Mouse (Mus musculus) CH12.LX (cell line): ENCODE results near the gene Kcng4. TPM values are rescaled to one million over a fixed set of nuclear protein-coding genes. Genes with fewer than 3 reads are reported as not detected.

ENCODE experiments used
- DNase-seq: peaks from one replicate; pipeline ENCODE4 v3.0.0-alpha.2; 2013; ENCODE audit errors: extremely low read depth
- H3K27ac ChIP-seq: 2 replicates; pipeline ENCODE4 v1.5.1; 2012; ENCODE audit warnings: low read depth, mild to moderate bottlenecking, control low read depth, moderate library complexity; ENCODE audit not compliant: insufficient read depth
- H3K27me3 ChIP-seq: replicated peaks from 2 replicates; pipeline ENCODE3; 2012; ENCODE audit warnings: inconsistent platforms
- H3K36me3 ChIP-seq, 2 experiments: replicated peaks in 1 of 2; 2 replicates each; pipeline versions ENCODE3 to v1.6.1; 2012; ENCODE audit warnings: inconsistent platforms in 1 of 2, low read length in 1 of 2, mild to moderate bottlenecking in 1 of 2, mixed read lengths in 1 of 2, moderate library complexity in 1 of 2; ENCODE audit not compliant: control insufficient read depth in 1 of 2, insufficient read depth in 1 of 2
- H3K4me1 ChIP-seq, 2 experiments: 2 replicates each; pipeline ENCODE4 v1.6.1; 2012; ENCODE audit warnings: inconsistent platforms in 1 of 2, moderate library complexity in 1 of 2; ENCODE audit not compliant: insufficient read depth in 2 of 2, control insufficient read depth in 1 of 2
- H3K4me2 ChIP-seq: 2 replicates; pipeline ENCODE4 v1.6.1; 2012; ENCODE audit warnings: low read depth, mild to moderate bottlenecking, control low read depth; ENCODE audit not compliant: poor library complexity, insufficient read depth, severe bottlenecking
- H3K4me3 ChIP-seq, 3 experiments: fragments of 150-350 bp in 1 of 3; sonication (generic) in 1 of 3; replicated peaks in 1 of 3; 2 replicates each; pipeline versions ENCODE3 to v1.5.1; 2011 to 2012; ENCODE audit warnings: low read depth in 2 of 3, low read length in 2 of 3, mild to moderate bottlenecking in 2 of 3, moderate library complexity in 2 of 3, control low read depth in 1 of 3, improper control_type of control experiment in 1 of 3, inconsistent platforms in 1 of 3, mixed read lengths in 1 of 3; ENCODE audit not compliant: poor library complexity in 1 of 3
- H3K79me2 ChIP-seq: replicated peaks from 2 replicates; pipeline ENCODE4 v1.6.1; 2012; ENCODE audit warnings: mild to moderate bottlenecking, moderate library complexity; ENCODE audit not compliant: control insufficient read depth, poor library complexity, insufficient read depth, severe bottlenecking; ENCODE audit errors: extremely low read depth
- H3K9ac ChIP-seq: 2 replicates; pipeline ENCODE4 v1.6.1; 2012; ENCODE audit warnings: low read depth, mild to moderate bottlenecking, control low read depth, moderate library complexity; ENCODE audit not compliant: insufficient read depth
- H3K9me3 ChIP-seq: replicated peaks from 2 replicates; pipeline ENCODE3; 2012; ENCODE audit warnings: low read length, inconsistent platforms, mixed read lengths
- BHLHE40 ChIP-seq: IDR thresholded peaks from 2 replicates; pipeline ENCODE4 v1.6.1; 2011; ENCODE audit warnings: mild to moderate bottlenecking, low read depth, low read length, improper control_type of control experiment
- CHD1 ChIP-seq: IDR thresholded peaks from 2 replicates; pipeline ENCODE4 v1.6.1; 2012; ENCODE audit warnings: low read depth, low read length, improper control_type of control experiment, inconsistent platforms
- CTCF ChIP-seq, 2 experiments: IDR thresholded peaks in 1 of 2; conservative IDR thresholded peaks in 1 of 2; 2 replicates each; pipeline ENCODE4 v1.5.1; 2011 to 2012; ENCODE audit warnings: low read depth in 2 of 2, low read length in 2 of 2, improper control_type of control experiment in 1 of 2, inconsistent platforms in 1 of 2, mild to moderate bottlenecking in 1 of 2, moderate library complexity in 1 of 2
- E2F4 ChIP-seq: IDR thresholded peaks from 2 replicates; pipeline ENCODE4 v1.6.1; 2011; ENCODE audit warnings: low read depth, low read length, improper control_type of control experiment; ENCODE audit not compliant: insufficient replicate concordance
- ELF1 ChIP-seq: IDR thresholded peaks from 2 replicates; pipeline ENCODE4 v1.6.1; 2014; ENCODE audit warnings: low read depth, mild to moderate bottlenecking, inconsistent platforms, low read length, improper control_type of control experiment
- ETS1 ChIP-seq: conservative IDR thresholded peaks from 2 replicates; pipeline ENCODE4 v1.6.1; 2012; ENCODE audit warnings: low read depth, mild to moderate bottlenecking, inconsistent platforms, low read length, improper control_type of control experiment, moderate library complexity
- IRF4 ChIP-seq: IDR thresholded peaks from 2 replicates; pipeline ENCODE4 v1.6.1; 2014; ENCODE audit warnings: low read depth, mild to moderate bottlenecking, inconsistent platforms, low read length, improper control_type of control experiment
- JUND ChIP-seq: conservative IDR thresholded peaks from 2 replicates; pipeline ENCODE4 v1.6.1; 2011; ENCODE audit warnings: low read depth, low read length, improper control_type of control experiment
- KAT2A ChIP-seq: IDR thresholded peaks from 2 replicates; pipeline ENCODE4 v1.6.1; 2012; ENCODE audit warnings: low read length, improper control_type of control experiment, inconsistent platforms; ENCODE audit not compliant: insufficient replicate concordance
- MAZ ChIP-seq: IDR thresholded peaks from 2 replicates; pipeline ENCODE4 v1.6.1; 2012; ENCODE audit warnings: low read depth, mild to moderate bottlenecking, inconsistent platforms, low read length, improper control_type of control experiment, moderate library complexity
- MEF2A ChIP-seq: IDR thresholded peaks from 2 replicates; pipeline ENCODE4 v1.6.1; 2014; ENCODE audit warnings: low read depth, mild to moderate bottlenecking, inconsistent platforms, low read length, improper control_type of control experiment, borderline replicate concordance
- MXI1 ChIP-seq: IDR thresholded peaks from 2 replicates; pipeline ENCODE4 v1.6.1; 2011; ENCODE audit warnings: mild to moderate bottlenecking, low read depth, low read length, improper control_type of control experiment
- MYC ChIP-seq: IDR thresholded peaks from 2 replicates; pipeline ENCODE4 v1.6.1; 2011; ENCODE audit warnings: low read depth, mild to moderate bottlenecking, improper control_type of control experiment, low read length
- NELFE ChIP-seq: IDR thresholded peaks from 2 replicates; pipeline ENCODE4 v1.6.1; 2011; ENCODE audit warnings: low read depth, low read length, improper control_type of control experiment
- PAX5 ChIP-seq: IDR thresholded peaks from 2 replicates; pipeline ENCODE4 v1.6.1; 2012; ENCODE audit warnings: low read length, inconsistent platforms, mixed read lengths
- RAD21 ChIP-seq: IDR thresholded peaks from 2 replicates; pipeline ENCODE4 v1.6.1; 2011; ENCODE audit warnings: low read depth, mild to moderate bottlenecking, low read length, improper control_type of control experiment, moderate library complexity
- SIN3A ChIP-seq: IDR thresholded peaks from 2 replicates; pipeline ENCODE4 v1.6.1; 2012; ENCODE audit warnings: low read length, improper control_type of control experiment, inconsistent platforms
- TBP ChIP-seq: conservative IDR thresholded peaks from 2 replicates; pipeline ENCODE4 v1.6.1; 2011; ENCODE audit warnings: low read depth, low read length, improper control_type of control experiment
- TCF12 ChIP-seq: IDR thresholded peaks from 2 replicates; pipeline ENCODE4 v1.6.1; 2014; ENCODE audit warnings: low read depth, mild to moderate bottlenecking, inconsistent platforms, low read length, improper control_type of control experiment
- UBTF ChIP-seq: IDR thresholded peaks from 2 replicates; pipeline ENCODE4 v1.6.1; 2012; ENCODE audit warnings: low read depth, mild to moderate bottlenecking, inconsistent platforms, low read length, improper control_type of control experiment, moderate library complexity
- USF1 ChIP-seq: IDR thresholded peaks from 2 replicates; pipeline ENCODE4 v1.6.1; 2014; ENCODE audit warnings: low read depth, mild to moderate bottlenecking, inconsistent platforms, low read length, improper control_type of control experiment
- ZC3H11A ChIP-seq: IDR thresholded peaks from 2 replicates; pipeline ENCODE4 v1.6.1; 2012; ENCODE audit warnings: low read depth, mild to moderate bottlenecking, inconsistent platforms, low read length, improper control_type of control experiment
- ZKSCAN1 ChIP-seq: IDR thresholded peaks from 2 replicates; pipeline ENCODE4 v1.6.1; 2012; ENCODE audit warnings: low read depth, inconsistent platforms, low read length, improper control_type of control experiment, borderline replicate concordance
- ZMIZ1 ChIP-seq: IDR thresholded peaks from 2 replicates; pipeline ENCODE4 v1.6.1; 2012; ENCODE audit warnings: low read depth, mild to moderate bottlenecking, inconsistent platforms, low read length, improper control_type of control experiment
- ZNF384 ChIP-seq: IDR thresholded peaks from 2 replicates; pipeline ENCODE4 v1.6.1; 2012; ENCODE audit warnings: low read depth, low read length, improper control_type of control experiment, inconsistent platforms
- dilution Hi-C: fragments of 300-500 bp; cut with MboI; formaldehyde crosslinking; loops from 2 replicates; pipeline ENCODE4 v1.14.3; 2020; ENCODE audit warnings: low sequenced_read_pairs; ENCODE audit not compliant: extremely low pct_unique_long_range_greater_than_20kb, extremely low pct_ligation_motif_present
- in situ Hi-C: fragments of 300-500 bp; cut with MboI; formaldehyde crosslinking; loops from 3 replicates; pipeline ENCODE4 v1.14.3; 2019; ENCODE audit warnings: low sequenced_read_pairs, low pct_ligation_motif_present, low pct_unique_long_range_greater_than_20kb, mixed read lengths
- polyA plus RNA-seq: library from polyadenylated mRNA; unstranded; fragments of >175 nt; gene quantifications from 2 replicates; pipeline ENCODE4 v1.2.1, GENCODE M21; 2012; ENCODE audit warnings: low read depth; ENCODE audit not compliant: insufficient read length
- total RNA-seq, 2 experiments: library from RNA; depleted of rRNA; stranded (reverse); fragments of 300-350 nt in 1 of 2; fragments of >200 nt in 1 of 2; gene quantifications; 2 replicates each; pipeline ENCODE4 v1.2.3; 2012 to 2014

Gene Kcng4
- total and polyA plus RNA-seq, 3 experiments = not detected

- no peaks in the 10 kb centered on the region for H3K9me3 ChIP-seq
- dilution Hi-C loops = no loop called here
- peaks cover 2 to 5% of the 10 kb centered on the region in 2 experiments; a peak in 1 of 4 replicates for H3K4me1 ChIP-seq
- no peak overlapping the region for H3K4me2 ChIP-seq
- H3K4me3 ChIP-seq = no peak overlapping the region
- in situ Hi-C loops = no loop called here
- H3K9ac ChIP-seq = no peak overlapping the region
- peaks cover 77% of the 10 kb centered on the region for H3K27me3 ChIP-seq
- H3K27ac ChIP-seq = no peak overlapping the region
- no peaks in the 10 kb centered on the region for H3K36me3 ChIP-seq
- no peak for DNase-seq
- TF ChIP-seq SIN3A = no peak
- TF ChIP-seq NELFE = no peak
- TF ChIP-seq UBTF = no peak
- TF ChIP-seq BHLHE40 = no peak
- TF ChIP-seq MXI1 = no peak
- TF ChIP-seq ZMIZ1 = no peak
- TF ChIP-seq MEF2A = no peak
- no peak for TF ChIP-seq MAZ
- TF ChIP-seq ETS1 = no peak
- TF ChIP-seq ELF1 = no peak
- TF ChIP-seq MYC = no peak
- TF ChIP-seq JUND = no peak
- TF ChIP-seq PAX5 = no peak
- TF ChIP-seq CHD1 = no peak
- no peak for TF ChIP-seq ZKSCAN1
- TF ChIP-seq RAD21 = no peak
- TF ChIP-seq KAT2A = no peak
- no peak for TF ChIP-seq ZNF384
- TF ChIP-seq TCF12 = no peak
- no peak for TF ChIP-seq ZC3H11A
- no peaks in the 10 kb centered on the region for H3K79me2 ChIP-seq
Observed at GRCm38 (mm10) chr8:119627613-119628359, 7.7 kb downstream of the Kcng4 start.

- Histone ChIP-seq H3K27ac (no peak overlapping the region), H3K4me1 (peaks cover 2 to 5% of the 10 kb centered on the region in 2 experiments; a peak in 1 of 4 replicates), H3K9me3 (no peaks in the 10 kb centered on the region), H3K27me3 (peaks cover 77% of the 10 kb centered on the region), H3K4me2 (no peak overlapping the region), H3K79me2 (no peaks in the 10 kb centered on the region), H3K36me3 (no peaks in the 10 kb centered on the region), H3K9ac (no peak overlapping the region), H3K4me3 (no peak overlapping the region)
- in situ Hi-C loops (no loop called here), dilution Hi-C loops (no loop called here)
- no peak for DNase-seq
- TF ChIP-seq ETS1 (no peak), ZC3H11A (no peak), ZKSCAN1 (no peak), TCF12 (no peak), IRF4 (no peak), UBTF (no peak), MYC (no peak), ELF1 (no peak), MXI1 (no peak), USF1 (no peak), NELFE (no peak), TBP (no peak), MAZ (no peak), CTCF (conservative IDR thresholded peaks at IDR 0.05 in 1 of 2, IDR thresholded peaks at IDR 0.05 in 1 of 2; ENCODE audit: low read depth in 2 of 2, low read length in 2 of 2) (no peak), SIN3A (no peak), E2F4 (no peak), PAX5 (no peak), ZNF384 (no peak)
Observed at GRCm38 (mm10) chr8:119627199-119627598, 8.3 kb downstream of the Kcng4 start.
